Mouse (Mus musculus) cerebral cortex, adult 2 months (tissue): ENCODE data around the gene Prune1.

Source experiments
- WGBS: fragments of 180-500 bp; shearing (Covaris S2); methylation state at CpG from one replicate; pipeline ENCODE4 v1.1.7; 2018; 5-methylcytosine and 5-hydroxymethylcytosine counted together

The Prune1 gene

DNA sequence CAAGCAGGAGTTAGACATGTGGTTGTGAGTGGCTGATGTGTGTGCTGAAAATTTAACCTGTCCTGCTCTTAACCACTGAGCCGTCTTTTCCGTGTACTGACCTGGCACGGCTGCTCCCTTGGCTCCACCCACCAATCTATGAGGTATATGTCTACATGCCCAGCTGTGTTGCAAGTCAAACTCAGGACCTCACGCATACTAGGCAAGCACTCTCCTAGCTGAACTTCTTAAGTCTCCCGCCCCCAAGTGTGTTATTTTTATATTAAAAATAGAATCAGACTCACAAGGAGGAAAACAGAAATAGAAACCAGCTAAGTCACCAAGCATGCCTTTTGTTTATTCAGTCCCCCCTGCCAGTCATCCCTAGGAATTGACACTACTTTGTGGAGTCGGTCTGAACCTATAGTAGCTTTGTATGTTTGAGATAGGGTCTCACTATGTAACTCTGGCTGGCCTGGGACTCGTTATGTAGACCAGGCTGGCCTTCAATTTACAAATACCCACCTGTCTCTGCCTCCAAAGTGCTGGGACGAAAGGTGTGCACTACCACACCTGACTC lies 44.3 kb downstream of the Prune1 start:
- 60% methylated on average over 8 of the region's 8 CpGs for WGBS

GRCm38 (mm10) chr3:95235386-95236301 lies 46.2 kb downstream of the Prune1 start:
- 70% methylated on average over 23 of the region's 23 CpGs for WGBS

GRCm38 (mm10) chr3:95233303-95233980 lies 48.4 kb downstream of the Prune1 start:
- WGBS, result 82% methylated on average over 16 of the region's 16 CpGs

- 73% methylated on average over 7 of the region's 7 CpGs for WGBS
Observed at GRCm38 (mm10) chr3:95232771-95233170, 49.1 kb downstream of the Prune1 start.

GRCm38 (mm10) chr3:95231298-95232221 lies 50.3 kb downstream of the Prune1 start, which contains the start of gene Mllt11:
TSS of gene Mllt11 (minus strand) at chr3:95232171.
- WGBS, result 55% methylated on average over 13 of the region's 13 CpGs

- 27% methylated on average over 8 of the region's 8 CpGs for WGBS
Observed at GRCm38 (mm10) chr3:95230495-95231297, 51.2 kb downstream of the Prune1 start.

GRCm38 (mm10) chr3:95229781-95230494 lies 51.9 kb downstream of the Prune1 start:
- WGBS, result 4% methylated on average over 13 of the region's 13 CpGs

- under 1% methylated on average over 43 of the region's 43 CpGs for WGBS
Observed at GRCm38 (mm10) chr3:95228894-95229780, 52.7 kb downstream of the Prune1 start.

DNA sequence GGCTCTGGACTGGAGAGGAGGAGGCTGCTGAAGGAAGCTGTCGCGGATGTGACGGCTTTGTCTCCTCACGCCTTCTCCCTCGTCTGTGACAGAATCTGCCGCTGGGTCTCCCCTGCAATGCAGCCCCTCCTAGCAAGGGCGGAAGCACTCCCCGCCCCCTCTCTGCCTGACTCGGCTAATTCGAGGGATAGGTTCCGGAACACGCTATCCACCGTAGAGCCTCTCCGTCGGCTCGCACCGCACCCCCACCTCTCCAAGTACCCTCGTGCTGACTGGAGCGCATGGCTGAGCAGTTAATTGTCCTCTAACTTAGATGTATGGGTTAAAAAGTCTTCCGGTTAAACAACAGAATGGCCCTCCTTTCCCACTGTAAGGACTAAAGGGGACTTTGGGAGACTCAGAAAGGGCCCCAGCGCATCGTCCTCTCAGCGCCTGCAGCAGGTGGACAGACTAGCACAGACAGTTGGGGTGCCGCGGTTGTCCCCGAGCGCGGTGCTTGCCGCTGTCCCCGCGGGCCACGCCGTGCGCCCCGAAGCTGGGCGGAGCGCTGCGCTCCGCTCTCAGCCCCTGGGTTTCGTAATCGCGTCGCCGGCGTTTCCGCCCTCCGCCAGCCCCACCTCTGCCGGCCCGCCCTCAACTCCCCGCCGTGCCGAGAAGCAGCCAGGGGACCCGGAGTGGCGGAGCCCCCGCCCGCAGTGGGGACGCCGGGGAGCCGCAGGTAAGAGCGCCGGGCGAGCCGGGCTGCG lies 53.6 kb downstream of the Prune1 start, which contains the start of gene Cdc42se1:
Gene Cdc42se1 (plus strand): TSS at position 585 of the 746 bp plus-strand sequence.
- WGBS, result under 1% methylated on average over 64 of the region's 64 CpGs

- WGBS, result 10% methylated on average over 1 of the region's 1 CpGs
Observed at GRCm38 (mm10) chr3:95227214-95227613, 54.7 kb downstream of the Prune1 start.

DNA sequence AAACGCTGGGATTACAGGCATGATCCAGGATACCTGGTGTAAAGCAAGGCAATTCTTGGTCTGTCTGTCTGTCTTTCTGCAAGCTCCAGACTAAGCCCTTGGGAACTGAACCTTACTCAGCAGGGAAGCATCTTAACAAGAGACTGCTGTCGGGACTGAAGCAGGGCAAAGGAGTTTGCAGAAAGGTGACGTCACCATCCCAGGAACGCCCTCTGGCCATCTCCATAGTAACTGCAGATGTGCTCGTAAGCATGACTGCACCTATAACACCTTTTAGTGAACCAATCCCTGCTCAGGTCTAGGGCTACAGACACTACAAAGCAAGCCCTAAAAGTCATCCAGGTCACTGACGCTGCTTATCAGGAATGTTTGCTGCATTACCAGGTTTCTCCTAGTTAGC lies 57.6 kb downstream of the Prune1 start:
- WGBS, result 15% methylated on average over 6 of the region's 6 CpGs

- WGBS, result 87% methylated on average over 2 of the region's 2 CpGs
Observed at GRCm38 (mm10) chr3:95223041-95223440, 58.8 kb downstream of the Prune1 start.

DNA sequence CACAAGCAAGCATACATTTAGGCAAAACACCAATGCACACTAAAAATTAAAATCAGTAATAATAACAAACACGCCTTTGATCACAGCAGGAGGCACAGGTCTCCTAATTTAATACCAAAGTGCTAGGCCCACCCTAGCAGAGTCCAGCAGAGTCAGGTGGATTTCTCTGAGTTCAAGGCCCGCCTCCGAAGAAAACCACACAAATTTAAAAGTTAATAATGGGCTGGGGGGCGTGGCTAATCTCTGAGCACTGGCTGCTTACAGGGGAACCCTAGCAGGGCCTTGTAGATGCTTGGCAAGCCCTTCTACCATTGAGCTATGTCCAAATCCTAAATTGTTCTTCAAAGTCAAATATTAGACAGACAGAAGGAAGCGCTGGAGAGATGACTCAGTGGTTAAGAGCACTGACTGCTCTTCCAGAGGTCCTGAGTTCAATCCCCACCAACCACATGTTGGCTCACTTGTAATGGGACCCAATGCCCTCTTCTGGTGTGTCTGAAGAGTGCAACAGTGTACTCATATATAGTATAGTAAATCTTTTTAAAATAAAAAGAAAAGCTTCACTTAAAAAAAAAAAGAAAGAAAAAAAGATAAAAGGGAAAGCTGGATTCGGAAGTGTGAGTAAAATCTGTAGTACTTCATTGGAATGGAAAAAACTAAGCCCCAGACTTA lies 63.3 kb downstream of the Prune1 start:
- 79% methylated on average over 6 of the region's 6 CpGs for WGBS

DNA sequence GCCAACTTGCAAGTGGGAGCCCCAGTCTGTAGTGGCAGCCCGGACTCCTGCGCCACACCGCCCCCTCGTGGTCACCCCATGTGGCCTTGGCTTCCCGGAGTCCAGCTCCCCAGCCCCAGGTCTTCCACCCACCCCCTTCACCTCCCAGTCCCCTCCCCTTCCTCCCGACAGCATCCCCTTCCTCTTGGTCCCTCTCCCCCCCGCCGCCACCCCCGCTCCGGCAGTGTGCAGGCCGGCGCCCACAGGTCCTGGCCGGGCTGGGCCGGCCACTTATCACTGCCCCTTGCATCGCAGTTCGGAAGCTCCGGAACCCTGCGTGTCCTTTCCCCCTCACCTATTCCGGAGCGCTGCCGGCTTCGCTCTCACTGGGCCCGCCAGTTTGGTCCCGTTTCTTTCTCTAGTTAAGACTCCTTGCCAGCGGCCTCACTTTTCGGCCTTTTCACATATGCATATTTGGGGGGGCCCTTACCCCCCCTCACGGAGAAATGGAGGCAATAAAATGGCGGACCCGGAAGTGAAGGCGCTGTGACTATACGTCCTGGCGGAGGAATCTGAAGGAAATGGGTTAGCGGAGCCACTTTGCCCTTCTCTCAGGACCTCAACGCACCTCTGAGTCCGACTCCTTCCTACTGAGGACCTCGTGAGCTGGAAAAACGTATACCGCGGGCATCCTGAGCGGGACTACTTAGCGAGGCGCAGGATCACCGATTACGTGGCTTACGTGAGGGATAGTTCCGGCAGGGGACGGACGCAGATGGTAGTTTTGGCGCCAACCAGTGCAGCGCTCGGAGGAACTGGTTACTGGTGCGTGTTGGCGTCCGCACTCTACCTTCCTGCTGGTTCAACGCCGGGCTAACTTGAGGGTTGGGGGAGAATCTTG lies 64.4 kb downstream of the Prune1 start, which contains the start of gene Gabpb2:
Gene Gabpb2 (minus strand): TSS at position 662 of the 880 bp plus-strand sequence.
- WGBS, result under 1% methylated on average over 56 of the region's 56 CpGs

GRCm38 (mm10) chr3:95216655-95217254 lies 65.1 kb downstream of the Prune1 start:
- 11% methylated on average over 4 of the region's 4 CpGs for WGBS

DNA sequence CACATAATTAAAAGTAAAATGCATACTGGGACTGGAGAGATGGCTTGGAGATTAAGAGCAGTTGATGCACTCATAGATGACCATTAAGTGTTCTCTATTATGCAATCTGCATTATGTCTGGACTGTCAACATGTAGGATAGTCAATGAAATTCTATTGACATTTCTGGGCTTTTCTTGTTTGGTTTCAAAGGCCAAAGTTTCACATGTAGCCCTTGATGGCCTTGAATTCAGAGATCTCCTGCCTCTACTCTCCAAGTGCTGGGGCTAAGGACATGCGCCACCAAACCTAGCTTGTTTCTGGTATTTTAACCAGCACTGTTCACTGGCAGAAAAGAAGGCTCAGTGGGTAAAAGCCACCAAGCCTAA lies 68.3 kb downstream of the Prune1 start:
- 100% methylated on average over 1 of the region's 1 CpGs for WGBS
